In the genomic region with DNA sequence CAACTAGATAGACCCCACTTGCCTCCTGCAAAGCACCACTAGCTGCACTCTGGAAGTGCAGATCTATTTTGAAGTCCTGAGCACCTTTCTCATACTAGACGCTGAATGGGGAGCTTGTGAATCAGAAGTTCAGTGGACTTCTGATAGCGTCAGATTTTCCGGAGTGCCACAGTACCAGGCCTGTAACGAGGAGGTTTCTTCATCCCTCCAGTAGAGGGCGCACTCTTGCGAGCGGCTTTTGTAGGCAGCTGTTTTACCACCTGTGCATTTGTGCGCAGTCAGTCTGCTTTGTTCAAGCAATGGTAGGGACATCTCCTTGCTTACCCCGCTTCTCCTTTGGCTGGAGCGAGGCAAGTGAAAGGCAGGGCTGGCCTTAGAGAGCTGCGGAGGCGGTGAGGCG, we compare ENCODE assay signal across 8 mouse cellular contexts. TPM values are rescaled to one million over a fixed set of nuclear protein-coding genes. Genes with fewer than 3 reads are reported as not detected.
A peak's percentile ranks its signal among the peaks of the same experiment; 100 is the strongest.
DNase-seq lines count a peak whose midpoint lies in the region; ATAC-seq and TF ChIP-seq lines count a peak whose summit lies in the region.

No protein-coding gene starts in this region.

- no peak overlapping the region for H3K4me3 ChIP-seq in forebrain, postnatal 0 days (ENCODE audit: low read depth, low read length)
- H3K4me3 ChIP-seq in forebrain, embryonic 15.5 days, result no peak overlapping the region
- no peak overlapping the region for H3K4me3 ChIP-seq in midbrain, embryonic 14.5 days (replicated peaks; ENCODE audit: low read depth, low read length)
- no peak overlapping the region for H3K4me3 ChIP-seq in midbrain, embryonic 13.5 days (replicated peaks)
- no peak overlapping the region for H3K4me3 ChIP-seq in kidney, postnatal 0 days (replicated peaks; ENCODE audit: low read depth, low read length)

- H3K27me3 ChIP-seq in forebrain, postnatal 0 days (ENCODE audit: insufficient read depth, low read length), result no peaks in the 10 kb centered on the region
- H3K27me3 ChIP-seq in forebrain, embryonic 15.5 days, result no peaks in the 10 kb centered on the region
- H3K27me3 ChIP-seq in midbrain, embryonic 14.5 days (ENCODE audit: control insufficient read depth, insufficient read depth, low read length), result no peaks in the 10 kb centered on the region
- H3K27me3 ChIP-seq in midbrain, embryonic 13.5 days, result no peaks in the 10 kb centered on the region
- no peaks in the 10 kb centered on the region for H3K27me3 ChIP-seq in kidney, postnatal 0 days (ENCODE audit: insufficient read depth, low read length)

- no peaks in the 10 kb centered on the region for H3K36me3 ChIP-seq in forebrain, postnatal 0 days (ENCODE audit: insufficient read depth)
- H3K36me3 ChIP-seq in forebrain, embryonic 15.5 days, result no peaks in the 10 kb centered on the region
- no peaks in the 10 kb centered on the region for H3K36me3 ChIP-seq in midbrain, embryonic 14.5 days (ENCODE audit: control insufficient read depth, insufficient read depth, low read length)
- no peaks in the 10 kb centered on the region for H3K36me3 ChIP-seq in midbrain, embryonic 13.5 days
- H3K36me3 ChIP-seq in kidney, postnatal 0 days (ENCODE audit: insufficient read depth, low read length), result no peaks in the 10 kb centered on the region

- peak; percentile 47 for TF ChIP-seq CTCF in forebrain, postnatal 0 days (IDR thresholded peaks at IDR 0.05; ENCODE audit: low read depth)
- TF ChIP-seq CTCF in kidney, postnatal 0 days (IDR thresholded peaks at IDR 0.05; ENCODE audit: low read depth), result peak; percentile 62

- no peak overlapping the region for H3K9ac ChIP-seq in forebrain, postnatal 0 days
- no peak overlapping the region for H3K9ac ChIP-seq in forebrain, embryonic 15.5 days (replicated peaks)
- H3K9ac ChIP-seq in midbrain, embryonic 14.5 days (replicated peaks; ENCODE audit: low read length), result no peak overlapping the region
- no peak overlapping the region for H3K9ac ChIP-seq in midbrain, embryonic 13.5 days (replicated peaks)
- no peak overlapping the region for H3K9ac ChIP-seq in kidney, postnatal 0 days (ENCODE audit: low read depth, low read length)

- H3K27ac ChIP-seq in forebrain, postnatal 0 days (ENCODE audit: low read depth, low read length), result no peak overlapping the region
- no peak overlapping the region for H3K27ac ChIP-seq in forebrain, embryonic 15.5 days (replicated peaks)
- no peak overlapping the region for H3K27ac ChIP-seq in midbrain, embryonic 14.5 days (replicated peaks; ENCODE audit: low read depth, low read length)
- no peak overlapping the region for H3K27ac ChIP-seq in midbrain, embryonic 13.5 days
- H3K27ac ChIP-seq in kidney, postnatal 0 days, result no peak overlapping the region

- no peak overlapping the region for H3K4me2 ChIP-seq in forebrain, postnatal 0 days (ENCODE audit: low read depth)
- no peak overlapping the region for H3K4me2 ChIP-seq in forebrain, embryonic 15.5 days (replicated peaks)
- no peak overlapping the region for H3K4me2 ChIP-seq in midbrain, embryonic 14.5 days (ENCODE audit: low read length)
- no peak overlapping the region for H3K4me2 ChIP-seq in midbrain, embryonic 13.5 days (replicated peaks)
- H3K4me2 ChIP-seq in kidney, postnatal 0 days (ENCODE audit: low read length), result no peak overlapping the region

- no peaks in the 10 kb centered on the region for H3K9me3 ChIP-seq in forebrain, postnatal 0 days (ENCODE audit: low read length)
- H3K9me3 ChIP-seq in forebrain, embryonic 15.5 days, result no peaks in the 10 kb centered on the region
- H3K9me3 ChIP-seq in midbrain, embryonic 14.5 days (ENCODE audit: control insufficient read depth, low read length), result no peaks in the 10 kb centered on the region
- H3K9me3 ChIP-seq in midbrain, embryonic 13.5 days, result no peaks in the 10 kb centered on the region
- H3K9me3 ChIP-seq in kidney, postnatal 0 days (replicated peaks; ENCODE audit: low read length), result no peaks in the 10 kb centered on the region

- H3K4me1 ChIP-seq in forebrain, postnatal 0 days (ENCODE audit: insufficient read depth), result no peaks in the 10 kb centered on the region
- H3K4me1 ChIP-seq in forebrain, embryonic 15.5 days, result no peaks in the 10 kb centered on the region
- H3K4me1 ChIP-seq in midbrain, embryonic 14.5 days (ENCODE audit: control insufficient read depth, insufficient read depth, low read length), result no peaks in the 10 kb centered on the region
- no peaks in the 10 kb centered on the region for H3K4me1 ChIP-seq in midbrain, embryonic 13.5 days (replicated peaks)
- H3K4me1 ChIP-seq in kidney, postnatal 0 days (replicated peaks; ENCODE audit: insufficient read depth, low read length), result no peaks in the 10 kb centered on the region

- no peak for ATAC-seq in forebrain, postnatal 0 days
- no peak for ATAC-seq in forebrain, embryonic 15.5 days (replicated peaks)
- no peak for ATAC-seq in midbrain, embryonic 14.5 days (ENCODE audit: low FRiP score, low TSS enrichment)
- no peak for ATAC-seq in midbrain, embryonic 13.5 days
- ATAC-seq in kidney, postnatal 0 days (replicated peaks; ENCODE audit: low FRiP score, low read depth), result no peak

- no peak for DNase-seq in forebrain, postnatal 0 days
- peak; percentile 7 for DNase-seq in midbrain, embryonic 14.5 days
- DNase-seq in adrenal gland, postnatal 10 days, result peak; percentile 54
- no peak for DNase-seq in kidney, postnatal 0 days (ENCODE audit: low spot score)
- DNase-seq in lung, postnatal 36 days, result peak; percentile 32
- DNase-seq in spleen, adult 12 weeks (ENCODE audit: low spot score), result no peak

- 37% methylated on average over 13 of the region's 13 CpGs for WGBS in forebrain, postnatal 0 days
- WGBS in forebrain, embryonic 15.5 days, result 31% methylated on average over 13 of the region's 13 CpGs
- WGBS in midbrain, embryonic 14.5 days, result 39% methylated on average over 13 of the region's 13 CpGs
- 46% methylated on average over 13 of the region's 13 CpGs for WGBS in midbrain, embryonic 13.5 days
- WGBS in kidney, postnatal 0 days, result 43% methylated on average over 13 of the region's 13 CpGs

RNA-seq across cellular contexts. Expression of gene Arhgef9, which starts 56.9 kb away (rescaled TPM):
- total RNA-seq in forebrain, postnatal 0 days (2014; rRNA removed), result 66.4 and 71.1 TPM in 2 replicates
- 28.3 and 30.5 TPM in 2 replicates for polyA plus RNA-seq in forebrain, postnatal 0 days (2015; fragmentation: Nextera tagmentation; extraction: Ambion mirVana)
- polyA plus RNA-seq in forebrain, embryonic 15.5 days (2015; fragmentation: Nextera tagmentation; extraction: Ambion mirVana), result 41.7 and 46.0 TPM in 2 replicates
- 39.4 and 55.1 TPM in 2 replicates for polyA plus RNA-seq in midbrain, embryonic 14.5 days (2014; fragmentation: Nextera tagmentation; extraction: Ambion mirVana)
- polyA plus RNA-seq in midbrain, embryonic 13.5 days (2015; fragmentation: Nextera tagmentation; extraction: Ambion mirVana), result 38.9 and 39.1 TPM in 2 replicates
- total RNA-seq in adrenal gland, postnatal 10 days (2021), result 10 to 100 TPM; 16.9 to 23.4 TPM
- 9.4 and 11.6 TPM in 2 replicates for polyA plus RNA-seq in kidney, postnatal 0 days (2015; fragmentation: Nextera tagmentation; extraction: Ambion mirVana)

Comparison
In these comparisons a context has a peak if more than half of its experiments do, and no peak if none do; other contexts are left out.
1. DNase-seq: peak in midbrain, embryonic 14.5 days (single experiment), adrenal gland, postnatal 10 days (single experiment) and lung, postnatal 36 days (single experiment); none in forebrain, postnatal 0 days (single experiment), kidney, postnatal 0 days (single experiment) and spleen, adult 12 weeks (single experiment).